Mouse (Mus musculus): Measurements from ENCODE around the gene Hes1.

The Hes1 gene

DNA sequence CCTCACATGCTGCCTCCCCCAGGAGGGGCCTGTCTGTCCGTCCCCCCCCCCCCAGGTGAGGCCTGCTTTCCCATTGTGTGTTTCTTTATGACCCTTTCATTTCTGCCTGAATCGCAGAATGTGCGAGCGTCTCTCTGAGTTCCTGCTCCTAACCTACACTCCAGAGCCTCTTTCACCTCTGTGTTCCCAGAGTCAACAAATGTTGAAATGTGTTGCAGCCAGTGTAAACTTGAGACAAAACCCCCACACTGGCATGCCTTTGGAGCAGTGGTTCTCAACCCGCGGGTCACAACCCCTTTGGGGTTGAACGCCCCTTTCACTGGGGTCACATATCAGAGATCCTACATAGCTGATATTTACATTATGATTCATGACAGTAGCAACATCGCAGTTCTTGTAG, 49.6 kb downstream of the Hes1 start:
- no peak for DNase-seq (ENCODE audit: low spot score in 2 of 2)

DNA sequence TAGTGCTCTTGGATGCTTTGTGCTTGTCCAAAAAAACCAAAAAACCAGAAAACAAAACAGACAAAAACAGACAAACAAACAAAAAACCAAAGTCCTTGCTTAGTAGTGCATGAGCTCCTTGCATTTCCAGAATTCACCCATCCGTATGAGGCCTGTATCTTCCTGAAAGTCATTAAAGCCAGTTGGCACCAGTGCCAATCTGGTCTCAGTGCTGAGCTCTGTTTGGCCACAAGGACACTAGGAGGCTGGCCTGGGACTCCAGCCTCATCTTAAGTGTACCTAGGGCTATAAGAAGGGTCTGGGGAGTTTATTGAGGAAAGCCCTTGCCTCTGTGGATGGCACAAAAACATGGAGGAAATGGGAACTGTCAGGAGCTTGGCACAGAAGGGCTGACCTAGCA, 50.3 kb downstream of the Hes1 start:
- DNase-seq (ENCODE audit: low spot score in 2 of 2) = no peak

Measured in frontal cortex, postnatal 36 days (tissue).